Mouse (Mus musculus): ENCODE data around the gene Foxb1.

DNA sequence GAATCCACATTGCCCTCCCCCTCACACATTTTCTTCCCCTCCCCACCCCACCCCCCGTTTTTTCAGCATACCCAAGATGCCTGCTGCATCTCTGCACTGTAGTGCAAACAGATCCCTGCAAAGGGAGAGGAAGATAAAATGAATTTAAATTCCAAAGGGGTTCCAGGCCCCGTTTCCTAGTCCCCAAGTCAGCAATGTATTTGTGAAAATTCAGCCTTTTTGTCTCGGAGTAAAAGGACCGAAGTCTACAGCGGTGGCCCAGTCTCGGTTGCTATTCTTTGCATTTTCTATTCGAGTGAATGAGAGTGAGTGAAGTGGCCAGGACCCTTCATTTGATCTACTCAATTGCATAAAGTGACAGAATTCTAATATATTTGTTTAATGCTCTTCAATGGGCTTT, 6.4 kb downstream of the Foxb1 start:
- TF ChIP-seq TAL1 (IDR thresholded peaks at IDR 0.05; ENCODE audit: low read length) (no peak), GATA1 (IDR thresholded peaks at IDR 0.05; ENCODE audit: low read length) (no peak)
